Mouse (Mus musculus) brown adipose tissue, adult 24 weeks (tissue): ENCODE data around the gene Nup153. TPM values are rescaled to one million over a fixed set of nuclear protein-coding genes. Genes with fewer than 3 reads are reported as not detected.

ENCODE experiments used
- H3K27ac ChIP-seq: fragments of 200-500 bp; replicated peaks from 2 replicates; pipeline ENCODE4 v1.5.1; 2012; ENCODE audit warnings: low read depth, mild to moderate bottlenecking, low read length
- H3K4me1 ChIP-seq: fragments of 200-500 bp; 2 replicates; pipeline ENCODE4 v1.6.1; 2012; ENCODE audit warnings: low read length, mixed read lengths; ENCODE audit not compliant: control insufficient read depth, insufficient read depth, insufficient read length
- H3K4me3 ChIP-seq: fragments of 200-500 bp; 2 replicates; pipeline ENCODE4 v1.5.1; 2012; ENCODE audit warnings: low read depth, mild to moderate bottlenecking, low read length, moderate library complexity; ENCODE audit not compliant: insufficient read depth
- polyA plus RNA-seq: library from polyadenylated mRNA; stranded (reverse); fragments of >200 nt; gene quantifications from 2 replicates; pipeline ENCODE4 v1.2.4, GENCODE M21; 2012; ENCODE audit not compliant: missing spikeins, insufficient read depth, insufficient read length

The Nup153 gene
- polyA plus RNA-seq, 1 experiment, result 20.4 TPM

DNA sequence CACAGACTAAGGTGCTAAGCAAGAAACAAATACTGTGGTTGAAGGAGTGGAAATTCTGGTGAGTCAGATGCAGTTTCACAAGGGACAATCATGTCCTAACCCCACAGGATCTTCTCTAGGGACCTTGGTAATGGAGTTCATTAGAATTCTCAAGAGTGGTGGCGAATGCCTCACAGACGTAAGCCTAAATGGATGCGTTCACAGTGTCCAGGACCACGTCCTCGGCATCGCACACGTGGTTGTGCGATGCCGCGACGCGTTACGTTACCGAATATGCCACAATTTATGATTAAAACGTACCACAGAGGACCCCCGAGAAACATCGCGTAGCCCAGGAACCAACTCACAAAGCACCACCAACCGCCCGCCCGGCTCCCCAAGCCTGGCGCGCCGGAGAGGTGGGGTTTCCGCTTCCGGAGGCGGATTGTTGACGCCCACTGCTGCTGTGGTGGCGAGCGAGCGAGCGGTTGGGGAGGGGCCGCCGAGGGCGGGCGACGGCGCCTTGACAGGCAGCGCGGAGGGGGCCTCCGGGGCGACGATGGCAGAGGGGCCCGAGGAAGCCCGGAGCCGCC lies 58.6 kb downstream of the Nup153 start, which contains the start of gene Fam8a1:
Gene Fam8a1, plus strand, starts transcription at position 475 of the 572 bp plus-strand sequence.
- peaks cover 3% of the 10 kb centered on the region; the same call in 1 of the 2 replicates for H3K4me1 ChIP-seq
- H3K4me3 ChIP-seq, result peak within 1 kb of the TSS; percentile 97
- H3K27ac ChIP-seq, result peak within 1 kb of the TSS; percentile 91

DNA sequence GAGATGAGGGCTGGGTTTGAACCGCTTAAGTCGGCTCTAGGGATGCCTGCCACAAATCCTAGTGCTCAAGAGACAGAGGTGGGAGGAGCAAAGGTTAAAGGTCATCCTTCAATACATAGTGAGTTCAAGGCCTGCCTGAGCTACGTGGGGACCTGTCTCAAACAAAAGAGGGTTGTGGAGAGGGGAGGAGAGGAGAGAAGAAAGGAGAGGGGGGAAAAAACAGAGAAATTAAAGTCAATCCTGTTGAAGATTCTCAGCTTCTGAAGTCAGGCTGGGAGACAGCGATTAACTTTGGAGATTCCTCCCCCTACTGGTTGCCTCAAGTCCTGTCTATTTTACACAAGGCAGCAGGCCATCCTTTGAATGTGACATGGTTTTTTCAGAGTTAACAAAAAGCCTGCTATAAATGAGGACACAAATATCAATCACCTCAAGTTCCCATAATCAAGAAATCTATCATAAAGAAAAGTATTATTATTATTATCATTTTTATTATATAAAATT lies 64.2 kb downstream of the Nup153 start:
- Histone ChIP-seq H3K27ac (no peak overlapping the region), H3K4me1 (no peaks in the 10 kb centered on the region), H3K4me3 (no peak overlapping the region)

DNA sequence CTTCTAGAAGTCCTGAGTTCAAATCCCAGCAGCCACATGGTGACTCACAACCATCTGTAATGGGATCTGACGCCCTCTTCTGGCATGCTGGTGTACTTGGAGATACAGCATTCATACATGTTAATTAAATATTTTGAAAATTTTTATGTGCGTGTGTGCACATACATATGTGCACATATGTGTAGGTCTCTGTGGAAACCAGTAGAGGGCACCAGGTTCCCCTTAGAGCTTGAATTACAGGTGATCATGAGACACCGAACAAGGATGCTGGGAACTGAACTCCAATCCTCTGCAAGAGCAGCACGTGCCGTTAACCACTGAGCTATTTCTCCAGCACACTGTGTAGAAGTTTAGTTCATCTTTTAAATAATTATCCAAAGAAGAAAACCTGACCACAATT lies 68.5 kb downstream of the Nup153 start:
- H3K4me1 ChIP-seq, result no peaks in the 10 kb centered on the region
- no peak overlapping the region for H3K27ac ChIP-seq
- H3K4me3 ChIP-seq, result no peak overlapping the region

DNA sequence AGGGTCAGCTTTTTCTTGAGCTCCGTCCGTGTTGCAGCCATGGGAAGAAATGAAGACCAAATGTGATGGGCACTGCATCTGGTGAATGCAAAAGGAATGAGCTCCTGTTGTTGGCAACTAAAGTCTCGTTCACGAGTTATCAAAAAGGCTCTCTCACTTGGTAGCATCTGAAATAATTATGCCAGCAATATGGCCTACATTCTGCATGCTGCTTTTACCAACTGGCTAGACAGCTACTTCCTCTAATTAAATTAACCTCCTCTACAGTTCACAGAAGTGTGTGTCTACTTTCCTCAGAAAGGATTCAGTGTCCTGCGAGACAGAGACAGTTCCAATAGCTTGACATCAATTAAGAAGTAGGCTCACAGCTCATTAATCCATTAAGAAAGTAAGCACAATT lies 73.2 kb downstream of the Nup153 start:
- no peaks in the 10 kb centered on the region for H3K4me1 ChIP-seq
- H3K4me3 ChIP-seq, result no peak overlapping the region
- H3K27ac ChIP-seq, result no peak overlapping the region

- Histone ChIP-seq H3K27ac (no peak overlapping the region), H3K4me1 (no peaks in the 10 kb centered on the region), H3K4me3 (no peak overlapping the region)
Observed at GRCm38 (mm10) chr13:46653671-46654070, 74.1 kb downstream of the Nup153 start.

DNA sequence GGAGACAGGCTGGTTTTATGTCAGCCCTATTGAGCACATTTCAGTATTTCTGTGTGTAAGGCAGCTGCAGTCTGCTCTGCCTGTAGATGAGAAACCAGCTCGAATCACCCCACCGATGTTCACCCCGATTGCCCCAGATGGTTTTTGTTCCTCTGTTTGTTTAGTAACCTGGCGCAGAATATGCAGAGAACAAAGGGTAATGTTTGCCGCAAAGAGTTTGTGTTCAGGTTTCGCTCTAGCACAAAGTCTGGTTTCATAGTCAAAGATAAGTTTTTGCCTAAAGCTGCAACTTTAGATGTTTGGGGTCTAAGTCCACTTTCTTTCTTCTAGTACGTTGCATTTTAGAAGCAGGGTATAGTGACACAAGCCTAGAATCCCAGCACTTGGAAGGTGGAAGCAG lies 75.1 kb downstream of the Nup153 start:
- Histone ChIP-seq H3K4me3 (no peak overlapping the region), H3K27ac (no peak overlapping the region), H3K4me1 (no peaks in the 10 kb centered on the region)

- H3K27ac ChIP-seq, result no peak overlapping the region
- no peaks in the 10 kb centered on the region for H3K4me1 ChIP-seq
Observed at GRCm38 (mm10) chr13:46651853-46652252, 75.9 kb downstream of the Nup153 start.

GRCm38 (mm10) chr13:46645476-46645875 lies 82.3 kb downstream of the Nup153 start:
- H3K4me1 ChIP-seq, result no peaks in the 10 kb centered on the region

More at GRCm38 (mm10) chr13:46651853-46652252, 75.9 kb downstream of the Nup153 start:
- no peak overlapping the region for H3K4me3 ChIP-seq

GRCm38 (mm10) chr13:46644175-46644574 lies 83.6 kb downstream of the Nup153 start:
- Histone ChIP-seq H3K27ac (no peak overlapping the region), H3K4me3 (no peak overlapping the region), H3K4me1 (no peaks in the 10 kb centered on the region)

More at GRCm38 (mm10) chr13:46645476-46645875, 82.3 kb downstream of the Nup153 start:
- Histone ChIP-seq H3K4me3 (no peak overlapping the region), H3K27ac (no peak overlapping the region)

DNA sequence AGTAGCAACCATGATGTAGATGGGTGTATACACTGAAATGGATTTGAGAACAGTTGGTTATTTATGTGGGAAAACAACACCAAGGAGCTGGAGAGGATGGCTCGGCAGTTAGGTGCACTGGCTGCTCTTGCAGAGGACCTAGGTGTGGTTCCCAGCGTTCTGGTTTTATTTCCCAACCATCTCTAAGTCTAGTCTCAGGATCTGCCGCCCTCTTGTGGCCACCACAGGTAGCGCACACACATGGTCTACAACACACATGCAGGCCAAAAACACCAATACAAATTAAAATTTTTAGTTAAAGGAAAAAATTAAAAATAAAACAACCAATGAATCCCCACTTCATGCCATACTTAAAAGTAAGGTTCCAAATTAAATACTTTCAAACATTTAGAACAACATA lies 85.4 kb downstream of the Nup153 start:
- Histone ChIP-seq H3K27ac (no peak overlapping the region), H3K4me1 (no peaks in the 10 kb centered on the region), H3K4me3 (no peak overlapping the region)

DNA sequence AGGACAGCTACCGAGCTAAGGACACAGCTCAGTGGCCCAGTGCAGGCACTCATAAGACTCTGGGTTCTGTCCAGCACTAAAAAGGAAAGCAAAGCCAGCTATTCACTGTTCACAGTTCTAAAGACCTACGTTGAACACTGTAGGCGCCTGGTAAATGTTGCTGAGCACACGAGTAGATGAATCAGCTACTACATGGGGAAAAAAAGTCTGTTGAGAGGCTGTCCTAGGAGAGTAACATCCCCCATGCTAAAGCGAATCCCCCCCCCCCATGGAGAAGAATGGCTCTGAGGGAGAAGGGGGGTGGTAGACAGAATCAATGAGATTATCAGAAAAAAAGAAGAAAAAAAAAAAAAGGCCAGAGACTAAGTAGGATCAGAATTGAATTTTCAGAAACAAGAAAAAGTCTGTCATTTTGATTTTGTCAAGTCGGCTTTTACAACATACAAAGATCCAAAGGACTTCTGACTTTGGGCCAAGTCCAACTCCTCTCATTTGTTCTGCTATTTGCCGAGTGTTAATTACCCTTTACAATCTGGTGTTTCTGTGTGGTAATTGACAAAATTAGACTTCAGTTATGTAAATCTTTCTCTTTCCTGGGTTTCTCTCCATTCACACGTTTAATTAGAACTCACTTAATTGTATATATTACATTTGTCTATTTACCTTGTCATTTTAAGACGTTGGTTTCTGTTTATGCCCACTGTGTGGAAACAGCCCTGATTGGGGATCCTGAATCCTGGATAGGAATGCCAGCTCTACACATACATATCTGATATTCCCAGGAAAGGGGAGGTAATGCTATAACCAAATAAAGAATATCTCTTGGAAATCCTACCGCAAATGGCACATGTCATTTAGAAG lies 86.9 kb downstream of the Nup153 start:
- Histone ChIP-seq H3K27ac (no peak overlapping the region), H3K4me3 (no peak overlapping the region), H3K4me1 (no peaks in the 10 kb centered on the region)

GRCm38 (mm10) chr13:46634133-46634488 lies 93.6 kb downstream of the Nup153 start:
- Histone ChIP-seq H3K4me3 (no peak overlapping the region), H3K27ac (no peak overlapping the region)

DNA sequence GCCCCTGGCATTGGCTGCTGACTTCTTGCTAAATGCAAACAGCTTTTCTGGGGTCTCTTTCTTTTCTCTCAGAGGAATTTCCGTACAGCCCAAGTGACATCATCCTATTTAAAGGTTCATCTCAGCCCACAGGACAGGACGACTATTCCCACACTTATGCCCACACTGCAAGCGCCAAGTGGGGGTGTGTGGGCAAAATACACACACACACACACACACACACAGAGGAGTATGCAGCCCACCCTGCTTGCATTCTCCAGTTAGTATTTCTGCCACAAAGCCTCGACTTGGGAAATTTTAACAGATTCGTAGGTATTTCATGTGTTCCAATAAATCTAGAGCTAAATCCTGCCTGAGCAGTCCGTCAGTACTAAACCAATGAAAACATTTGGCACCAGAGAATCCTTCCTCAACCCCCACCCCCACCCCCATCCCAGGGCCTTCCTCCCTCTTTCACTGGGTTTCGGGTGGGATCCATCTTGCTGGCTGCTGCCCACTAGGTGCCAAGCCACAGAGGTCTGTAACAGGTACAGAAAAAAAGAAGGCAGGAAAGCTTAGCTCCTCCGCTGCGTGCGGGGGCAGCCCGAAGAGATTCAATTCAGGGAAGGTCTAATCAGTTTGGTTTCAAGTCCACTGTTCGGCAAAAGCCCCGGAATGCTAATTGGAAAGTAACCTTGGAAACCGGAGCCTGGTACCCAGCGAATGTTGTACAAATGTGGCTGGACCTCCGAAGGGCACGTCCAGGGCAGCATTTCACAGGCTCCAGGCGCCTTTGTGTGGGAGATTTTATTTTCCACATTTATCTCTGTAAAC lies 94.2 kb downstream of the Nup153 start:
- 0 out of 2 replicates have a peak, but pooled peaks cover 3% of the 10 kb centered on the region for H3K4me1 ChIP-seq
- no peak overlapping the region for H3K4me3 ChIP-seq
- no peak overlapping the region for H3K27ac ChIP-seq

More at GRCm38 (mm10) chr13:46634133-46634488, 93.6 kb downstream of the Nup153 start:
- 0 out of 2 replicates have a peak, but pooled peaks cover 3% of the 10 kb centered on the region for H3K4me1 ChIP-seq

DNA sequence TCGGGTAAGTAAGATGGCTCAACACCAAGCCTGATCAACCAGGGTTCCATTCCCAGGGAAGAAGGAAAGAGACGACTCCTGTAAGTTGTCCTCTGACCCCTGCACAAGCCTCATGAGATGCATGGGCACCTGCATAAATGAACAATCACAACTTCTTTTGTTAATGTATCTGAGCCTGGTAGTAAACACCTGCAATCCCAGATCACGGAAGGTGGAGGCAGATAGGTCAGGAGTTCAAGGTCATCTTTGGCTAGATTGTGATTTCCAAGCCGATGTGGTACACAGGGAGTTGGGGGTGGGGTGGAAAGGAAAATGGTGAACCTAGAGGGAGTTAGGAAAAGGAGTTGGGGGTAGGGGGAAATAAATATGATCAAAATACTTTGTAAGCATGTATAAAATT lies 94.9 kb downstream of the Nup153 start:
- no peak overlapping the region for H3K27ac ChIP-seq
- 0 out of 2 replicates have a peak, but pooled peaks cover 3% of the 10 kb centered on the region for H3K4me1 ChIP-seq
- H3K4me3 ChIP-seq, result no peak overlapping the region
